Mouse (Mus musculus) stomach, postnatal 0 days (tissue): ENCODE measurements around the gene Asb18.

ENCODE experiments used
- CTCF ChIP-seq: IDR thresholded peaks from 2 replicates; pipeline ENCODE4 v1.5.1; 2016; ENCODE audit warnings: antibody characterized with exemption, low read depth, mild to moderate bottlenecking, moderate library complexity
- EP300 ChIP-seq: optimal IDR thresholded peaks from 2 replicates; pipeline ENCODE3; 2016; ENCODE audit warnings: antibody characterized with exemption

GRCm38 (mm10) chr1:89919206-89919605, 95.3 kb downstream of the Asb18 start:
- TF ChIP-seq EP300: no peak
- TF ChIP-seq CTCF: no peak
